Mouse (Mus musculus) heart, embryonic 13.5 days (tissue): ENCODE results near the gene AC124108.1. TPM values are rescaled to one million over a fixed set of nuclear protein-coding genes. Genes with fewer than 3 reads are reported as not detected.

ENCODE experiments used
- microRNA counts: library from miRNA; unstranded; fragments of <30 nt; microRNA quantifications from one replicate; lab custom pipeline; 2016
- microRNA-seq: library from miRNA; unstranded; fragments of <30 nt; microRNA quantifications from one replicate; pipeline ENCODE4, GENCODE M21; 2016
- polyA plus RNA-seq: library from polyadenylated mRNA; unstranded; fragments of >200 nt; fragmentation: Nextera tagmentation; extraction: Ambion mirVana; gene quantifications from 2 replicates; pipeline ENCODE4 v1.2.1, GENCODE M21; 2015

AC124108.1 gene
- polyA plus RNA-seq, 1 experiment from 2014 or later = not detected

MicroRNAs within 50 kb of the gene (microRNA counts, 519-probe panel; counts per million panel counts)
- microRNA mmu-miR-135b (lab: Ali Mortazavi, UCI) = 209 counts per million, percentile 61 among the panel's probes with 10 or more counts

Small RNA genes lying within 50 kb of the gene (microRNA-seq; reads per million reads assigned to microRNA genes)
- 64.8 reads per million, percentile 48 among the genes with 10 or more reads in this experiment for gene Mir135b

Other genes starting within 250 kb of the AC124108.1 start
- 1.1 and 1.9 TPM in 2 replicates for gene Slc45a3, start 228.5 kb upstream of the AC124108.1 start, polyA plus RNA-seq
- gene Elk4, start 183.8 kb upstream of the AC124108.1 start, polyA plus RNA-seq = 11.8 and 12.8 TPM in 2 replicates
- 6.9 and 9.8 TPM in 2 replicates for gene Mfsd4a, start 123.4 kb upstream of the AC124108.1 start, polyA plus RNA-seq
- 2.4 and 3.4 TPM in 2 replicates for gene Cdk18, start 51.8 kb upstream of the AC124108.1 start, polyA plus RNA-seq
- gene Lemd1, start within 50 bp of the AC124108.1 start, polyA plus RNA-seq = not detected in 2 replicates
- gene Gm10188, start 38.3 kb downstream of the AC124108.1 start, polyA plus RNA-seq = not detected in 2 replicates
- 0.34 and 0.63 TPM in 2 replicates for gene Klhdc8a, start 107.2 kb downstream of the AC124108.1 start, polyA plus RNA-seq
- 2.0 and 2.2 TPM in 2 replicates for gene Nuak2, start 124.7 kb downstream of the AC124108.1 start, polyA plus RNA-seq
- gene Tmcc2, start 199.8 kb downstream of the AC124108.1 start, polyA plus RNA-seq = 31.5 and 35.8 TPM in 2 replicates
- 8.5 and 9.1 TPM in 2 replicates for gene Dstyk, start 226.1 kb downstream of the AC124108.1 start, polyA plus RNA-seq